Mouse (Mus musculus): ENCODE measurements at regions not wholly inside any gene's neighbourhood (a gene's known extent, or its start where the extent isn't known, plus 50 kb on each side); places are given as distances from the start of the nearest gene placed in this dataset.

GRCm38 (mm10) chr15:18608533-18608932 is 210.2 kb upstream of the Cdh10 start:
- DNase-seq (ENCODE audit: low read depth) = no peak
- TF ChIP-seq POLR2A (IDR thresholded peaks at IDR 0.05; ENCODE audit: borderline replicate concordance, extremely low read depth, insufficient read depth, insufficient read length, poor library complexity, severe bottlenecking) (no peak), CTCF (IDR thresholded peaks at IDR 0.05; ENCODE audit: borderline replicate concordance, extremely low read depth, insufficient read depth, insufficient read length) (no peak)

DNA sequence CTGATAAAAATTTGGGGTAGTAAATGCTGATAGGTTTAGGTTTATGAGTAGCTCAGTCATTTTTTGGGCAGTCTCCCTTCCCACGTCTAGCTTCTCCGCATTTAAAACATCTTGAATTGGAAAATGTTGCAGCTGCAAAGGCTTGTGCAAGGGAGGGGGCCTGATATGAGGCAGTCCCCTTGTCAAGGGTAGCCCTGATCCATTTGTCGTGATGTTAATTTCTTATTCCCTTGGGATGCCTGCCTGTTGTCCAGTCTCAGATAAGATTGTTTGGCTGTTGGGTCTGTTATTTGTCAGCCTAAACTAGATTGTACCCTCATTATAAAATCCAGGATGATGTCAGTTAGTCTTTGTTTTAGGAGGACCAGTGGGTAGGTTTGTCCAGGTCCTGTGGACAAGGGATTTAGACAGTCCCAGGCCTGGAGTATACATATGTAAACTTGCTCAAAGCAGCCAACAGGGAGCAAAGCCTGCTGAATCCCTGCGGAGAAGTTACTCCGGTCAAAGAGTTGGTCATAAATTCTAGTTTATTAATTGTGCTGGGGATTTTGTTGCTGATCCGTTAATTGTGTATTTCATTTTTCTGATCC is 195.0 kb upstream of the Cdh10 start:
- DNase-seq (ENCODE audit: low read depth) = no peak
- no peak for TF ChIP-seq POLR2A (IDR thresholded peaks at IDR 0.05; ENCODE audit: borderline replicate concordance, extremely low read depth, insufficient read depth, insufficient read length, poor library complexity, severe bottlenecking)

DNA sequence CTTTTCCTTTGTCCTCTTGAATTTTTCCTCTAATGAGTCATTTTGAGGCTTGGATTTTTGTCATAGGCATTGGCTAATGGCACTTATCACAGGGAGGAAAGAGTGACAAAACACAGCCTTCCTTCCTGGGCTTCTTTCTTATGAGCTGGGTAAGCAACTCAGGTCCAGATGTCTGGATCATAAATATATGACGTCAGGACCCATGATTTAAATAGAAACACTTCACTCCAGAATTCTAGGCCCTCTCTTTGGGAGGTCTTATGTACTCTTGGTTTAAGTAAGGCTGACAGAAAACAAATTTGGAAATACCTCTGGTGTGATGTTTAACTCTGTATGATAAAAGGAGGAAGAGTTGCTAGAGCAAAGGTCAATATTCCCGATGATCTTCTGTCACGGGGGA is 193.8 kb upstream of the Cdh10 start:
- DNase-seq (ENCODE audit: low read depth) = no peak
- no peak for TF ChIP-seq CTCF (IDR thresholded peaks at IDR 0.05; ENCODE audit: borderline replicate concordance, extremely low read depth, insufficient read depth, insufficient read length)
- TF ChIP-seq POLR2A (IDR thresholded peaks at IDR 0.05; ENCODE audit: borderline replicate concordance, extremely low read depth, insufficient read depth, insufficient read length, poor library complexity, severe bottlenecking) = no peak

GRCm38 (mm10) chr15:18626961-18627360 is 191.8 kb upstream of the Cdh10 start:
- DNase-seq (ENCODE audit: low read depth) = peak; percentile 68
- TF ChIP-seq POLR2A (IDR thresholded peaks at IDR 0.05; ENCODE audit: borderline replicate concordance, extremely low read depth, insufficient read depth, insufficient read length, poor library complexity, severe bottlenecking) (no peak), CTCF (IDR thresholded peaks at IDR 0.05; ENCODE audit: borderline replicate concordance, extremely low read depth, insufficient read depth, insufficient read length) (no peak)

All from brain, embryonic 14.5 days (tissue).